Mouse (Mus musculus) midbrain, postnatal 0 days (tissue): ENCODE results near the gene Atp8a1. TPM values are rescaled to one million over a fixed set of nuclear protein-coding genes. Genes with fewer than 3 reads are reported as not detected.

Source experiments
- ATAC-seq: fragments of 200-750 bp; cut with Nextera tagmentation; 2 replicates; pipeline ENCODE4 v1.8.0; 2017; ENCODE audit warnings: moderate number of reproducible peaks, mild to moderate bottlenecking, moderate TSS enrichment, moderate library complexity; ENCODE audit not compliant: low FRiP score
- DNase-seq: peaks from one replicate; pipeline ENCODE4 v3.0.0-alpha.2; 2015; ENCODE audit warnings: low spot score
- H3K27ac ChIP-seq: fragments of 300-500 bp; sonication (generic); 2 replicates; pipeline ENCODE4 v1.5.1; 2014; ENCODE audit warnings: low read depth, mild to moderate bottlenecking, low read length, mixed read lengths
- H3K27me3 ChIP-seq: fragments of 300-500 bp; sonication (generic); 2 replicates; pipeline ENCODE4 v1.6.1; 2014; ENCODE audit warnings: low read length, control low read depth, mixed read lengths; ENCODE audit not compliant: insufficient read depth
- H3K36me3 ChIP-seq: fragments of 300-500 bp; sonication (generic); 2 replicates; pipeline ENCODE4 v1.6.1; 2014; ENCODE audit warnings: low read length, control low read depth, mixed read lengths; ENCODE audit not compliant: insufficient read depth
- H3K4me1 ChIP-seq: fragments of 300-500 bp; sonication (generic); 2 replicates; pipeline ENCODE4 v1.6.1; 2014; ENCODE audit warnings: mild to moderate bottlenecking, control low read depth, antibody characterized with exemption, low read length, mixed read lengths; ENCODE audit not compliant: insufficient read depth
- H3K4me2 ChIP-seq: fragments of 300-500 bp; sonication (generic); 2 replicates; pipeline ENCODE4 v1.6.1; 2014; ENCODE audit warnings: low read depth, mild to moderate bottlenecking, low read length, mixed read lengths; ENCODE audit not compliant: poor library complexity, severe bottlenecking
- H3K4me3 ChIP-seq: fragments of 300-500 bp; sonication (generic); 2 replicates; pipeline ENCODE4 v1.5.1; 2014; ENCODE audit warnings: low read depth, mild to moderate bottlenecking, low read length, moderate library complexity
- H3K9ac ChIP-seq: fragments of 300-500 bp; sonication (generic); replicated peaks from 2 replicates; pipeline ENCODE4 v1.6.1; 2014; ENCODE audit warnings: mild to moderate bottlenecking, low read length, moderate library complexity, mixed read lengths; ENCODE audit not compliant: poor library complexity, severe bottlenecking
- H3K9me3 ChIP-seq: fragments of 300-500 bp; sonication (generic); 2 replicates; pipeline ENCODE4 v1.6.1; 2016; ENCODE audit warnings: low read length, control low read depth
- CTCF ChIP-seq: IDR thresholded peaks from 2 replicates; pipeline ENCODE4 v1.5.1; 2016; ENCODE audit warnings: antibody characterized with exemption, mild to moderate bottlenecking
- WGBS: fragments of 180-500 bp; shearing (Covaris S2); extraction: QIAGEN DNeasy Blood & Tissue Kit; methylation state at CpG from one replicate; pipeline ENCODE4 v1.1.7; 2014; 5-methylcytosine and 5-hydroxymethylcytosine counted together
- microRNA-seq: library from miRNA; unstranded; fragments of <30 nt; microRNA quantifications from one replicate; pipeline ENCODE4, GENCODE M21; 2016; ENCODE audit warnings: borderline number of aligned reads
- polyA plus RNA-seq: library from polyadenylated mRNA; unstranded; fragments of >200 nt; fragmentation: Nextera tagmentation; extraction: Ambion mirVana; gene quantifications from 2 replicates; pipeline ENCODE4 v1.2.1, GENCODE M21; 2015
- total RNA-seq: library from RNA; depleted of rRNA; stranded (reverse); fragments of >200 nt; gene quantifications from 2 replicates; pipeline ENCODE4 v1.2.3, GENCODE M21; 2014; rRNA removed

The Atp8a1 gene
- total and polyA plus RNA-seq, 2 experiments from 2014 or later: 42.9 to 95.7 TPM

DNA sequence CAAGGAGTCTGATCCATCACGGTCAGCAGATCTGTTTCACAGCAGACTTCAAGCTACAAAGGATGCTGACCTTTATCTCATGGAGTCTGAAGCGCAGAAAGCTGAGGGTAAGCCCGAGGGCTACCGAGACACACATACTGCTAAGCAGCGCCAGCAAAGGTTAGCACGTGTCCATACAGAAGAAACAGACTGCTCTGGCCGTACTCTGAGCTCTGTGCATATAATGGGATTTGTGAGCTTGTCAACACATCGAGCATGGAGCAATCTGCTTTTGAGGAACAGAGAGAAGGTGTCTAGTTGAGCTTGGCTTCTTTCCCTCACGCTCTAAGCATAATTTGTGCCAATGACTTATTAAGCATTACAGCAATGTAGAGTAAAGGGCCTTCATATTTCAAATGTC lies 273.2 kb downstream of the Atp8a1 start:
- Histone ChIP-seq H3K36me3 (no peaks in the 10 kb centered on the region), H3K27me3 (no peaks in the 10 kb centered on the region), H3K9me3 (no peaks in the 10 kb centered on the region), H3K27ac (no peak overlapping the region), H3K4me1 (no peaks in the 10 kb centered on the region), H3K4me2 (no peak overlapping the region), H3K4me3 (no peak overlapping the region), H3K9ac (no peak overlapping the region)
- ATAC-seq: no peak
- no peak for TF ChIP-seq CTCF
- DNase-seq: no peak
- 70% methylated on average over 9 of the region's 9 CpGs for WGBS

DNA sequence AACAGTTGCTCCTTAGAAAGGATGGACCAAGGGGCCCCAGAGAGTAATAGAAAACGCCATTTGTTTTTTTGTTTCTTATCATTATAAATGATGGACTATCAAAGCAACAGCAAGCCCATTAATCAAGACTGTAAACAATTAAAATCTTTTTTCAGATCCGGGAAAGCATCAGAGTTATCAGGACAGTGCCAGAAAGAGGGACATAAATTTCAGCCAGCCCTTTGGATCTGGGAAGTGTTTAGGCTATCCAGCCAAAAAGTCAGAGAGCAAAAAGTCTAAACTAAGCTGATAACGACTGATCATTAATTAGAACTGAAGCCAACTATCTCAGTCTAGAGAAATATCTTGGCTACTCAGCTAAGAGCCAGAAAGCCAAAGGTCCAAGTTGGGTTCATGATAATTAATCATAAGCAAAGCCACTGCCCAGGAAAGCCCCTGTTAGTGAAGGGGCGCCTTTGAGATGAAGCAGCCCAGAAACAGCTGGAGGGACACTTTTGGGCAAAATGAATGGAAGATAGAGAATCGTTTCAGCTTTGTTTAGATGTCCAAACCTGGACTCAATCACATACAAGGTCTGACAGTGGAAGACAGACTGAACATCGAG lies 274.6 kb downstream of the Atp8a1 start:
- ATAC-seq (no peak), DNase-seq (no peak)
- Histone ChIP-seq H3K4me1 (no peaks in the 10 kb centered on the region), H3K4me2 (no peak overlapping the region), H3K4me3 (no peak overlapping the region), H3K9me3 (no peaks in the 10 kb centered on the region), H3K9ac (no peak overlapping the region), H3K36me3 (no peaks in the 10 kb centered on the region), H3K27ac (no peak overlapping the region), H3K27me3 (no peaks in the 10 kb centered on the region)
- WGBS: 87% methylated on average over 6 of the region's 6 CpGs
- no peak for TF ChIP-seq CTCF

Small RNA genes within 50 kb of the gene (microRNA-seq; reads per million reads assigned to microRNA genes)
- gene Gm23617: not detected

Other genes with a start within 250 kb of the Atp8a1 start
- gene Shisa3, start 239.6 kb downstream of the Atp8a1 start, total RNA-seq: 27.1 and 28.0 TPM in 2 replicates
- 9.4 and 9.8 TPM in 2 replicates for gene Shisa3, start 239.6 kb downstream of the Atp8a1 start, polyA plus RNA-seq
- not detected in 2 replicates for gene Gm5108, start 94.2 kb upstream of the Atp8a1 start, total RNA-seq
- not detected in 2 replicates for gene Gm5108, start 94.2 kb upstream of the Atp8a1 start, polyA plus RNA-seq
- gene Gm21905, start 99.0 kb upstream of the Atp8a1 start, total RNA-seq: not detected in 2 replicates
- not detected in 2 replicates for gene Gm21905, start 99.0 kb upstream of the Atp8a1 start, polyA plus RNA-seq
- gene Grxcr1, start 184.4 kb upstream of the Atp8a1 start, total RNA-seq: not detected in 2 replicates
- not detected in 2 replicates for gene Grxcr1, start 184.4 kb upstream of the Atp8a1 start, polyA plus RNA-seq